Mouse (Mus musculus) frontal cortex, postnatal 25 days (tissue): ENCODE measurements around the gene Hoxc13.

Experiments
- DNase-seq, 2 experiments: peaks; one replicate each; pipeline ENCODE4 v3.0.0; 2022; ENCODE audit warnings: low spot score in 2 of 2

Hoxc13 gene

GRCm38 (mm10) chr15:102937036-102937666, 16.2 kb downstream of the Hoxc13 start:
- DNase-seq: no peak

DNA sequence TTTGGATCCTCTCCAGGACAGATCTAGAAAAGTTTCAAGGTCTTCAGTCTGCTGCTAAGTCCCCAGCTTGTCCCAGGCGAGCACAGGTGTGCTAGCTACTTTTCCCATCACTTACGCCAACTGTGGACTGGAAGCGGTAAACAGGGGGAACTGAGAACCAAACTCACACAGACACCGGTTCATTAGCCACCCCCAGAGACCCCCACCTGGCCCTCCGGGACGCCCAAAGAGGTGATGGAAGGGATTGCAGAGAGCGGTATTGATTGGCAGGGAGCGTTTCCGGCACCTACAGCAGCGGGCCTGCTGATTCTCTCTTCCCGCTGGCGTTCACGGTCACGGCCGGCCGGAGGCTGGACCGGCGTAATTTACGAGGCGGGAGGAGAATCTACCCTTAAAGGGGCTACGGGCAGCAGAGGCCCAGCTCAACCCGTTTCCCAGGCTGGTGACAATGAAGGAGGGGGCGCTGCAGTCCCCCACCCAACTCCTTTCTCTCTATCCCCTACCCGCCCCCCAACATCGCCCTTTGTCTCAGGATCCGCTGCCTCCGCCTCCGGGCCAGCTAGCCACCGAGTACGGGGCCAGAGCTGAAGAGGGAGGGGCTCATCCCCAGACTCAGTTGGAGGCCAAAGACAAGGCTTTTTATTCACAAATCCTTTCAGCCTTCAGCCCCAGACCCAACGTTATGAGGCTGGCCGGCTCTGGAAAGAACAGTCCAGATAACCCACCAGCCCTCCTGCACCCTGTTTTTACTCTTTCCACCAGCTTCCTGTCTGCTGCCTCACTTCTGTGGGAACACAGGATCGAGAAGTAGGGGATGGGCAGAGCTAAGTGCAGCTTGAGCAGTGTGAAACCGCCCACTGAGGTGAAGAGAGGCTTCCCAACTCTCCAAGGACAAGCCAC, 18.6 kb downstream of the Hoxc13 start:
- DNase-seq: no peak

- no peak for DNase-seq
Observed at GRCm38 (mm10) chr15:102942739-102943467, 22.0 kb downstream of the Hoxc13 start.

DNA sequence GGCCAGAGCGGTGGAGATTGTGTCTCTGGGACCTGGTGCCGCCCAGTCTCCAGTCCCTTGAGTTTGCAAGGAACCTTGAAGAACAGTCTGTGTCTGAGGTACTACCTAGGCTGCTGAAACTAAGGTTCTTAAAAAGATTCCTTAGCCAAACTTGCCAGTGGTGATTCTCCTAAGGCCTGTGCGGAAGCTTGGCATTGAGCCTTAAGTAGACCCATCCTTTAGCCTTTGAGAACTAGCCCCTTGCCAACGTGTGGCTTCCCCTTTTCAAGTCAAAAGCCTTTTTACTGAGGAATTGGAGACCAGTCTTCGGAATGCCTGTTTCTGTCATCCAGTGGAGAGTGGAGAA, 22.5 kb downstream of the Hoxc13 start:
- DNase-seq: no peak

DNA sequence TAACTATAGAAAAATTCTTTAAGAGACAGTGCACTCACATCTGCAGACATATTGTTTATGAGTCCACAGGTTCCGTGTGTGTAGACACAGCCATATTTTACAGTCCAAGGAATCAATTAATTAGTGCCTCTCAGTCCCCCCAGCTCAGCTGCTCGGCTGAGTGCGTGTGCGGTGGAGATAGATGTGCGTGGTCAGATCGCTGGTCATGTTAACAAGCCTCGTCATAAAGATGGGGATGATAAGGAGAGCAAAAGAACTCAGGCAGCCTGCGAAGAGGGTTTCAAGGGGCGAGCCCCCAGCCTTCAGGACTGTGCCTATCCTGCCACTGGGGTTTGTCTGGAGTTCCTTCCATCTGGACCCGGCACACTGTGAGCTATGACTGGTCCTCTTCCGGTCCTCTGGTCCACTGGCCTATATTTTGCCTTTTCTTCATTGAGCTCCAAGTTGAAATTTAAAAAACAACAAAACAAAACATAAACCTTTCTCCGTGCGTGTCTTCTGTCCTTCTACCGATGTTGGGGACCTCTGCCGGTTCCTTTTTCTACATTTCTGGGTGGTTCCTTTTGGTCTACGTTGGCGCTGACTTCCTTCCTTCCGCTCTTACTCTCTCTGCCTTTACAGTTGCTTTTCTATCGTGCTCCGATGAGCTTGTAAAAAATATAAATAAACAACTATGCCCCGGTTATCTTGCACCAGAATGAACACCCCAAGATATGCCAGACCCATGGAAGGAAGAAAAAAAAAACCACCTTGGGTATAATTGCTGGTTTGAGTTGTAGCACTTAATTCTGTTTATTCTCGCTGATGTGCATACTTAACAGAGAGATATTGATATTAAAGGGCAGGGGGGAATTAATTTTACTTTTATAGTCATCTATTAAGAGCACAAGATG, 24.5 kb downstream of the Hoxc13 start:
- DNase-seq: no peak

GRCm38 (mm10) chr15:102947276-102947675, 26.4 kb downstream of the Hoxc13 start:
- DNase-seq: no peak

GRCm38 (mm10) chr15:102948842-102949241, 27.9 kb downstream of the Hoxc13 start:
- DNase-seq: no peak

- DNase-seq: no peak
Observed at GRCm38 (mm10) chr15:102949696-102950095, 28.8 kb downstream of the Hoxc13 start.

GRCm38 (mm10) chr15:102950877-102951276, 30.0 kb downstream of the Hoxc13 start:
- no peak for DNase-seq

DNA sequence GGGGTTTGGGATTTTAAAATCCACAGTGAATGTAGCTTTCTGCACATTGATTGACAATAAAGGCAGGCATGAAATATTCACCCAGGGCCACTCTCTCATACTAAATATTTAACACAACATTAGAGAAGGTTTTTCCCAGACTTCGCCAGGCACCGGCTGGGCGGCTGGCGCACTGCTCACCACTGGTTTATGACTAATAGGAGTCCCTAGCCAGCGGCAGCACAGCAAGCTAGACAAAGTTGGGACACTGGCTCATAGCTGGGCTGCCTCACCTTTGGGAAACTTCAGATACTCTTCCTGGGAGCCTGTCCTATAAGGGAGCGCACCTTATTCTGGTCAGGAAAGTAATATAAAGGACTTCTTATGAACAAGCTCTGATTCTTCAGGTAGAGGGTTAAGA, 32.7 kb downstream of the Hoxc13 start:
- DNase-seq: no peak

DNA sequence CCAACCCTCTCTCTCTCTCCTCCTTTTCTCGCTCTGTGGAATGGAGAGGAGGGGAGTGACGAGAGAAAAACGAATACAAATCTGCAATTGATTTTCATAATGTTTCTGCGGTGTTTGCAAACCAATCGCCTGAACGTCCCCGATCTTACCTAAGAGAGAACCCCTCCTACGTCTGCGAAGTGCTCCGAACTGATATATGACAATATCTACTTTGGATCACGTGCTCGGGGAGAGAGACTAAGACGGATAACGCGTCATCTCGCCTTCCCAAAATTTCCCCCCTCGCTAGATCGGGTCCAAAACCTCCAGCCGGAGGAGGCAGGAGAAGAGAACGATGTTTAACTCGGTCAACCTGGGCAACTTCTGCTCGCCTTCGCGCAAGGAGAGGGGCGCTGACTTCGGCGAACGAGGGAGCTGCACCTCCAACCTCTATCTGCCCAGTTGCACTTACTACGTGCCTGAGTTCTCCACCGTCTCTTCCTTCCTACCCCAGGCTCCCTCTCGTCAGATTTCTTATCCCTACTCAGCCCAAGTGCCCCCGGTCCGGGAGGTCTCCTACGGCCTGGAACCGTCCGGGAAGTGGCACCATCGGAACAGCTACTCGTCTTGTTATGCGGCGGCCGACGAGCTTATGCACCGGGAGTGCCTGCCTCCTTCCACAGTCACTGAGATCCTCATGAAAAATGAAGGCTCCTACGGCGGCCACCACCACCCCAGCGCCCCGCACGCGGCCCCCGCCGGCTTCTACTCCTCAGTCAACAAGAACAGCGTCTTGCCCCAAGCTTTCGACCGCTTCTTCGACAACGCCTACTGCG, 33.5 kb downstream of the Hoxc13 start, which contains the start of gene Hoxc11:
TSS of gene Hoxc11 (plus strand) at position 236 of the 815 bp plus-strand sequence.
- DNase-seq: no peak

DNA sequence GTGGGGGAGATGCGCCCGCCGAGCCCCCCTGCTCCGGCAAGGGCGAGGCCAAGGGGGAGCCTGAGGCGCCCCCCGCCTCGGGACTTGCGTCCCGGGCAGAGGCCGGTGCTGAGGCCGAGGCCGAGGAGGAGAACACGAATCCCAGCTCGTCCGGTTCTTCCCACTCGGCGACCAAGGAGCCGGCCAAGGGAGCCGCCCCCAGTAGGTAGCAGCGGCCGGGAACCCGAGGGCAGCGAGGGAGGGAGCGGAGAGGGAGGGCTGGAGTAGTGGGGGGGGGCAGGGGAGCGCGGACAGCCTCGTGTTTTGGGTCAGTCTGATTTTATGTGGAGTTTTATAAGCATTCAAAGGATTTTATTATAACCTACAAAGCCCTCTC, 34.1 kb downstream of the Hoxc13 start:
- no peak for DNase-seq

- no peak for DNase-seq
Observed at GRCm38 (mm10) chr15:102955833-102956640, 35.1 kb downstream of the Hoxc13 start.

- no peak for DNase-seq
Observed at GRCm38 (mm10) chr15:102956906-102957305, 36.0 kb downstream of the Hoxc13 start.

- no peak for DNase-seq
Observed at GRCm38 (mm10) chr15:102959663-102960191, 38.8 kb downstream of the Hoxc13 start.

DNA sequence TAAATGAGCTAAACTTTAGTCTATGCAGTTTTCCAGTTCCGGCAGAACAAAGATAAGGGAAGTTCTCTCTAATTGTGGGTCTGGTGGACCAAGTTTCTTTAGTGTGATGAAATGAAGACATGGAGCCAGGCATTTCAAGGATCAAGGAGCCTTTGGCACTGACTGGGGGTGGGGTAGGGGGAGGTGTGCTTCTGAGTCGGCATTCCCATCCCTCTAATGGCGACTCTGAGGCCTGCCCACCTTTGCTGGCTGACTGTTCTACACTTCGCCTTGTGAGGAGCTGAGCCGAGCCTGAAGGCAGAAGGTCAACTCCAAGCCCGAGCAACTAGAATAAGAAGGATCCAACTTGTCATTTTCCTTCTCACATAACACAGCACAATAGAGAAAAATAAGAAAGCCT, 40.8 kb downstream of the Hoxc13 start:
- no peak for DNase-seq

DNA sequence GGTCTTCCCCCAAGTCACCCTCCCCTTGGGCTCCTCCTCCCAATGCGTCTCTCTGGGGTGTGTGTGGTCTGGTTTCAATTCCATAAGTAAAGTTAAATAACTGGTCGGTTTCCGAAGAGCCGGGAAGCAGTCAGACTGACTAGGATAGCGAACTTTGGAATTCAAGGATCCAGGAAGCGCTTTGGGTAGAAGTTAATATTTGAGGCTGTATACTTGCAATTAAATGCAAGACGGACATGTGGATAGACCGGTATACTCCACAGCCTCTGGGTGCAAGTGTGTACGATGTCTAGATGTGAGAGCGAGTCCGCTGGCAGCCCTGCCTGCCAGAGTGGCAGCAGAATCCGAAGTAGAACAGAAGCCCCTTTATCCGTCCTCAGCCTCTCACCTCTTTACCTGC, 41.6 kb downstream of the Hoxc13 start:
- DNase-seq: no peak

GRCm38 (mm10) chr15:102963259-102963658, 42.4 kb downstream of the Hoxc13 start:
- no peak for DNase-seq
